Mouse (Mus musculus) midbrain, postnatal 0 days (tissue): ENCODE results near the gene Plac9b. TPM values are rescaled to one million over a fixed set of nuclear protein-coding genes. Genes with fewer than 3 reads are reported as not detected.
"Not testable (repeated sequence)": the region's sequence is repeated elsewhere in the genome, so short reads cannot be mapped to it uniquely, and the experiment has no call there.

Experiments
- ATAC-seq: fragments of 200-750 bp; cut with Nextera tagmentation; 2 replicates; pipeline ENCODE4 v1.8.0; 2017; ENCODE audit warnings: moderate number of reproducible peaks, mild to moderate bottlenecking, moderate TSS enrichment, moderate library complexity; ENCODE audit not compliant: low FRiP score
- DNase-seq: peaks from one replicate; pipeline ENCODE4 v3.0.0-alpha.2; 2015; ENCODE audit warnings: low spot score
- H3K27ac ChIP-seq: fragments of 300-500 bp; sonication (generic); 2 replicates; pipeline ENCODE4 v1.5.1; 2014; ENCODE audit warnings: low read depth, mild to moderate bottlenecking, low read length, mixed read lengths
- H3K27me3 ChIP-seq: fragments of 300-500 bp; sonication (generic); 2 replicates; pipeline ENCODE4 v1.6.1; 2014; ENCODE audit warnings: low read length, control low read depth, mixed read lengths; ENCODE audit not compliant: insufficient read depth
- H3K36me3 ChIP-seq: fragments of 300-500 bp; sonication (generic); 2 replicates; pipeline ENCODE4 v1.6.1; 2014; ENCODE audit warnings: low read length, control low read depth, mixed read lengths; ENCODE audit not compliant: insufficient read depth
- H3K4me1 ChIP-seq: fragments of 300-500 bp; sonication (generic); 2 replicates; pipeline ENCODE4 v1.6.1; 2014; ENCODE audit warnings: mild to moderate bottlenecking, control low read depth, antibody characterized with exemption, low read length, mixed read lengths; ENCODE audit not compliant: insufficient read depth
- H3K4me2 ChIP-seq: fragments of 300-500 bp; sonication (generic); 2 replicates; pipeline ENCODE4 v1.6.1; 2014; ENCODE audit warnings: low read depth, mild to moderate bottlenecking, low read length, mixed read lengths; ENCODE audit not compliant: poor library complexity, severe bottlenecking
- H3K4me3 ChIP-seq: fragments of 300-500 bp; sonication (generic); 2 replicates; pipeline ENCODE4 v1.5.1; 2014; ENCODE audit warnings: low read depth, mild to moderate bottlenecking, low read length, moderate library complexity
- H3K9ac ChIP-seq: fragments of 300-500 bp; sonication (generic); replicated peaks from 2 replicates; pipeline ENCODE4 v1.6.1; 2014; ENCODE audit warnings: mild to moderate bottlenecking, low read length, moderate library complexity, mixed read lengths; ENCODE audit not compliant: poor library complexity, severe bottlenecking
- H3K9me3 ChIP-seq: fragments of 300-500 bp; sonication (generic); 2 replicates; pipeline ENCODE4 v1.6.1; 2016; ENCODE audit warnings: low read length, control low read depth
- WGBS: fragments of 180-500 bp; shearing (Covaris S2); extraction: QIAGEN DNeasy Blood & Tissue Kit; methylation state at CpG from one replicate; pipeline ENCODE4 v1.1.7; 2014; 5-methylcytosine and 5-hydroxymethylcytosine counted together
- polyA plus RNA-seq: library from polyadenylated mRNA; unstranded; fragments of >200 nt; fragmentation: Nextera tagmentation; extraction: Ambion mirVana; gene quantifications from 2 replicates; pipeline ENCODE4 v1.2.1, GENCODE M21; 2015
- total RNA-seq: library from RNA; depleted of rRNA; stranded (reverse); fragments of >200 nt; gene quantifications from 2 replicates; pipeline ENCODE4 v1.2.3, GENCODE M21; 2014; rRNA removed

Gene Plac9b
- total and polyA plus RNA-seq, 2 experiments from 2014 or later, result 8.7 to 12.2 TPM

GRCm38 (mm10) chr14:26118150-26118549 is 64.1 kb downstream of the Plac9b start, which contains the start of gene Duxbl2:
Gene Duxbl2 (plus strand): TSS chr14:26118349.
- H3K4me1 ChIP-seq, H3K9me3 ChIP-seq, DNase-seq, H3K27me3 ChIP-seq, H3K4me3 ChIP-seq, H3K9ac ChIP-seq, H3K4me2 ChIP-seq, H3K36me3 ChIP-seq, H3K27ac ChIP-seq: not testable (repeated sequence)
- ATAC-seq, result peak; percentile 49
- no CpG with 5 or more reads among the region's 7 CpGs for WGBS

Other genes with a start within 250 kb of the Plac9b start
- not detected in 2 replicates for gene Cphx1, start 244.2 kb downstream of the Plac9b start, total RNA-seq
- gene Cphx1, start 244.2 kb downstream of the Plac9b start, polyA plus RNA-seq, result 0.35 TPM in 1 of 2 replicates, not detected in the other
- 1.2 and 2.6 TPM in 2 replicates for gene Duxbl1, start 203.9 kb downstream of the Plac9b start, total RNA-seq
- gene Duxbl1, start 203.9 kb downstream of the Plac9b start, polyA plus RNA-seq, result 1.2 and 1.3 TPM in 2 replicates
- gene Gm9780, start 139.8 kb downstream of the Plac9b start, total RNA-seq, result 4.9 and 5.9 TPM in 2 replicates
- gene Gm9780, start 139.8 kb downstream of the Plac9b start, polyA plus RNA-seq, result 13.8 and 14.5 TPM in 2 replicates
- 37.7 and 39.0 TPM in 2 replicates for gene Tmem254c, start 115.1 kb downstream of the Plac9b start, total RNA-seq
- gene Tmem254c, start 115.1 kb downstream of the Plac9b start, polyA plus RNA-seq, result 36.2 and 49.6 TPM in 2 replicates
- gene Cphx2, start 101.0 kb downstream of the Plac9b start, total RNA-seq, result not detected in 2 replicates
- gene Cphx2, start 101.0 kb downstream of the Plac9b start, polyA plus RNA-seq, result not detected in 2 replicates
- not detected in 2 replicates for gene Cphx3, start 100.2 kb downstream of the Plac9b start, total RNA-seq
- not detected in 2 replicates for gene Cphx3, start 100.2 kb downstream of the Plac9b start, polyA plus RNA-seq
- 2.2 and 5.8 TPM in 2 replicates for gene Duxbl2, start 64.1 kb downstream of the Plac9b start, total RNA-seq
- not detected in 2 replicates for gene Duxbl2, start 64.1 kb downstream of the Plac9b start, polyA plus RNA-seq
- gene Tmem254b, start 24.6 kb upstream of the Plac9b start, total RNA-seq, result 22.6 and 32.9 TPM in 2 replicates
- gene Tmem254b, start 24.6 kb upstream of the Plac9b start, polyA plus RNA-seq, result 28.3 and 33.5 TPM in 2 replicates
- gene Duxbl3, start 75.5 kb upstream of the Plac9b start, total RNA-seq, result 0.66 and 2.5 TPM in 2 replicates
- gene Duxbl3, start 75.5 kb upstream of the Plac9b start, polyA plus RNA-seq, result 2.4 and 2.6 TPM in 2 replicates